Mouse (Mus musculus) Patski (cell line): Measurements from ENCODE around the gene Lrrc25. TPM values are rescaled to one million over a fixed set of nuclear protein-coding genes. Genes with fewer than 3 reads are reported as not detected.
"Not testable (repeated sequence)": the region's sequence is repeated elsewhere in the genome, so short reads cannot be mapped to it uniquely, and the experiment has no call there.

Source experiments
- ATAC-seq: fragments of 100-300 bp; one replicate; pipeline ENCODE4 v1.8.0; 2021
- CTCF ChIA-PET: fragments of 350-600 bp; sonication (Branson Sonifier 250); formaldehyde crosslinking; loops from one replicate; lab custom pipeline; 2022; ENCODE audit warnings: inconsistent platforms; lab: Charles Lee
- POLR2A ChIA-PET: fragments of 350-600 bp; sonication (Branson Sonifier 250); formaldehyde crosslinking; loops from one replicate; lab custom pipeline; 2022; ENCODE audit warnings: antibody characterized with exemption, inconsistent platforms; lab: Charles Lee
- DNase-seq: peaks from one replicate; pipeline ENCODE4 v3.0.0-alpha.2; 2011; ENCODE audit warnings: low read depth, low spot score
- H3K27me3 ChIP-seq: fragments of 371-371 bp; one replicate; pipeline ENCODE4 v1.5.1; 2021
- CTCF ChIP-seq: fragments of 100-300 bp; IDR thresholded peaks from one replicate; pipeline ENCODE4 v1.5.1; 2021
- in situ Hi-C: fragments of 300-500 bp; cut with MboI; formaldehyde crosslinking; loops from 3 replicates; pipeline ENCODE4 v1.11.1; 2018; ENCODE audit warnings: low pct_unique_long_range_greater_than_20kb, mixed read lengths
- polyA plus RNA-seq: library from polyadenylated mRNA; unstranded; gene quantifications from one replicate; pipeline ENCODE4 v1.2.3, GENCODE M21; 2021

The Lrrc25 gene
- 0.04 TPM for polyA plus RNA-seq

- POLR2A ChIA-PET, result interaction anchor here (1.8 kb wide), 1 partner anchor 14 kb away, joined by 10 read pairs; no protein-coding TSS in a partner anchor
- no peak for DNase-seq
- in situ Hi-C loops, result loop anchor here (10.0 kb wide), 1 partner anchor 49 kb away; the partner anchor contains the start of gene Pgpep1
- no peaks in the 10 kb centered on the region for H3K27me3 ChIP-seq
- CTCF ChIA-PET, result interaction anchor here (1.1 to 1.5 kb wide), 4 partner anchors 9 to 85 kb away, joined by 3 to 6 read pairs (median 4); no protein-coding TSS in a partner anchor
- no peak for ATAC-seq
- TF ChIP-seq CTCF, result no peak
Measured at GRCm38 (mm10) chr8:70615894-70616293, at the start of gene Lrrc25. TSS of gene Lrrc25 (plus strand) at chr8:70616155.

- no peaks in the 10 kb centered on the region for H3K27me3 ChIP-seq
- CTCF ChIA-PET, result interaction anchor here (0.8 to 1.7 kb wide), 5 partner anchors 9 to 41 kb away, joined by 3 to 10 read pairs (median 3); no protein-coding TSS in a partner anchor
- ATAC-seq (no peak), DNase-seq (no peak)
- TF ChIP-seq CTCF, result no peak
- POLR2A ChIA-PET, result interaction anchor here (1.0 to 1.9 kb wide), 4 partner anchors 10 to 40 kb away, joined by 3 to 6 read pairs (median 4); partner anchors contain the start of gene Ssbp4
- in situ Hi-C loops, result no loop called here
Measured at GRCm38 (mm10) chr8:70570360-70570759, 45.6 kb upstream of the Lrrc25 start.

- DNase-seq (no peak), ATAC-seq (no peak)
- ChIA-PET POLR2A (interaction anchor here (1.0 to 1.9 kb wide), 3 partner anchors 30 to 39 kb away, joined by 3 to 6 read pairs (median 4); partner anchors contain the start of gene Ssbp4), CTCF (interaction anchor here (0.8 to 1.7 kb wide), 4 partner anchors 9 to 26 kb away, joined by 3 to 10 read pairs (median 3); no protein-coding TSS in a partner anchor)
- H3K27me3 ChIP-seq, result no peaks in the 10 kb centered on the region
- in situ Hi-C loops, result no loop called here
- no peak for TF ChIP-seq CTCF
Measured at GRCm38 (mm10) chr8:70570990-70571389, 45.0 kb upstream of the Lrrc25 start.

- DNase-seq, result no peak
- ChIA-PET POLR2A (interaction anchor here (0.7 to 1.3 kb wide), 3 partner anchors 9 to 23 kb away, joined by 3 read pairs; no protein-coding TSS in a partner anchor), CTCF (interaction anchor here (1.3 kb wide), 1 partner anchor 9 kb away, joined by 4 read pairs; no protein-coding TSS in a partner anchor)
- no peak for TF ChIP-seq CTCF
- in situ Hi-C loops, result no loop called here
- no peaks in the 10 kb centered on the region for H3K27me3 ChIP-seq
- no peak for ATAC-seq
Measured at GRCm38 (mm10) chr8:70574302-70574701, 41.7 kb upstream of the Lrrc25 start.

- ATAC-seq, result no peak
- CTCF ChIA-PET, result interaction anchor here (1.1 to 11.7 kb wide), 3 partner anchors 9 to 15 kb away, joined by 3 to 64 read pairs (median 4); no protein-coding TSS in a partner anchor
- no peaks in the 10 kb centered on the region for H3K27me3 ChIP-seq
- in situ Hi-C loops, result no loop called here
- POLR2A ChIA-PET, result interaction anchor here (0.7 to 1.3 kb wide), 3 partner anchors 10 to 23 kb away, joined by 3 read pairs; no protein-coding TSS in a partner anchor
- TF ChIP-seq CTCF, result no peak
- DNase-seq, result no peak
Measured at GRCm38 (mm10) chr8:70574915-70575314, 41.0 kb upstream of the Lrrc25 start.

GRCm38 (mm10) chr8:70577207-70577606 lies 38.7 kb upstream of the Lrrc25 start:
- no peak for TF ChIP-seq CTCF
- DNase-seq, result no peak
- H3K27me3 ChIP-seq, result no peaks in the 10 kb centered on the region
- ChIA-PET POLR2A (interaction anchor here (1.1 to 1.2 kb wide), 2 partner anchors 13 to 16 kb away, joined by 3 read pairs; no protein-coding TSS in a partner anchor), CTCF (interaction anchor here (1.1 to 11.7 kb wide), 2 partner anchors 8 to 17 kb away, joined by 3 to 64 read pairs; no protein-coding TSS in a partner anchor)
- ATAC-seq, result no peak
- in situ Hi-C loops, result no loop called here

- POLR2A ChIA-PET, result no interaction called here
- in situ Hi-C loops, result no loop called here
- ATAC-seq (no peak), DNase-seq (no peak)
- CTCF ChIA-PET, result interaction anchor here (1.1 to 11.7 kb wide), 4 partner anchors 10 to 24 kb away, joined by 3 to 64 read pairs (median 5); no protein-coding TSS in a partner anchor
- no peak for TF ChIP-seq CTCF
- no peaks in the 10 kb centered on the region for H3K27me3 ChIP-seq
Measured at GRCm38 (mm10) chr8:70583476-70584387, 32.2 kb upstream of the Lrrc25 start.

- CTCF ChIA-PET, result interaction anchor here (1.3 to 11.7 kb wide), 5 partner anchors 8 to 25 kb away, joined by 3 to 64 read pairs (median 6); no protein-coding TSS in a partner anchor
- no peak for TF ChIP-seq CTCF
- POLR2A ChIA-PET, result no interaction called here
- peak; percentile 9 for ATAC-seq
- DNase-seq, result no peak
- no peaks in the 10 kb centered on the region for H3K27me3 ChIP-seq
- in situ Hi-C loops, result no loop called here
Measured at GRCm38 (mm10) chr8:70584606-70585257, 31.2 kb upstream of the Lrrc25 start.

- H3K27me3 ChIP-seq, result no peaks in the 10 kb centered on the region
- in situ Hi-C loops, result no loop called here
- no peak for TF ChIP-seq CTCF
- peak; percentile 54 for ATAC-seq
- CTCF ChIA-PET, result interaction anchor here (1.3 to 11.7 kb wide), 5 partner anchors 9 to 25 kb away, joined by 3 to 64 read pairs (median 6); no protein-coding TSS in a partner anchor
- POLR2A ChIA-PET, result no interaction called here
- DNase-seq, result no peak
Measured at GRCm38 (mm10) chr8:70585258-70585652, 30.7 kb upstream of the Lrrc25 start.

GRCm38 (mm10) chr8:70587955-70588354 lies 28.0 kb upstream of the Lrrc25 start:
- in situ Hi-C loops, H3K27me3 ChIP-seq, DNase-seq, ATAC-seq: not testable (repeated sequence)
- POLR2A ChIA-PET, result interaction anchor here (0.6 to 0.7 kb wide), 2 partner anchors 27 to 199 kb away, joined by 3 to 4 read pairs; no protein-coding TSS in a partner anchor
- CTCF ChIA-PET, result interaction anchor here (1.3 to 1.7 kb wide), 5 partner anchors 15 to 83 kb away, joined by 3 to 4 read pairs (median 3); no protein-coding TSS in a partner anchor
